Comparison of ENCODE assay signal across 22 mouse cellular contexts in the genomic region with DNA sequence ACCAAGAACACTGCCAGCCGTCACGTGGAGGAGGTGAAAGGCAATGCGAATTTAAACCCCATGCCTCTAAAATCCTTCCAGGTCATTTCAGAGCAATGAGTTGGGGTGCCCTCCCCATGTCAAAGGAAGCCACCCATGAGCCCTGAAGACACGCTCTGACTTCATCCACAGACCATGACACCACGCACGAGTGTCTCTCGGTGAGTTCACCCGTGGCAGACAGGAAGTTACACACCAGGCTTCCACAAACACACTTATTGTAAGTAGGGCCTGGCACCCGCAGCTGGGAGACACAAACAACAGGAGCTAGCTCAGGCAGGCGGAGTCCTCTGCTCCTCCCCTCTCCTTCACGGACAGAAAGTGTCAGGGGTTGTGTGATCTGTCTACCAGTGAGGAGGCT.
DNase-seq lines count a peak whose midpoint lies in the region; ATAC-seq lines count a peak whose summit lies in the region.
"Had no signal": no experiment of that assay in that cellular context is flagged by ENCODE, and none has a peak within 500 bp of the region (broad histone marks: within the 10 kb centered on the region; RNA-seq: fewer than 3 reads in every experiment).

No protein-coding gene starts in this region.

- H3K9me3 ChIP-seq in heart, embryonic 11.5 days (replicated peaks; ENCODE audit: control insufficient read depth, low read length): peaks cover 3% of the 10 kb centered on the region; the same call in 1 of the 2 replicates
- no peaks in the 10 kb centered on the region; the same call in 1 of the 2 replicates for H3K9me3 ChIP-seq in hindbrain, embryonic 10.5 days
- H3K9me3 ChIP-seq in hindbrain, embryonic 11.5 days (ENCODE audit: control insufficient read depth, low read length): peaks cover 4% of the 10 kb centered on the region; the same call in 1 of the 2 replicates
- H3K9me3 ChIP-seq: hindbrain, embryonic 15.5 days had no signal

- no peaks in the 10 kb centered on the region for H3K36me3 ChIP-seq in heart, embryonic 11.5 days (ENCODE audit: control insufficient read depth, insufficient read depth, low read length)
- no peaks in the 10 kb centered on the region for H3K36me3 ChIP-seq in hindbrain, embryonic 10.5 days
- H3K36me3 ChIP-seq in hindbrain, embryonic 11.5 days (ENCODE audit: control insufficient read depth, insufficient read depth, low read length): no peaks in the 10 kb centered on the region
- no peaks in the 10 kb centered on the region for H3K36me3 ChIP-seq in splenic B cell, adult 2 months (ENCODE audit: control insufficient read depth, insufficient read depth, low read length, poor library complexity, severe bottlenecking)
- H3K36me3 ChIP-seq: hindbrain, embryonic 15.5 days had no signal

- DNase-seq in heart, postnatal 36 days: no peak
- DNase-seq in hindbrain, embryonic 10.5 days (ENCODE audit: low spot score): no peak
- no peak for DNase-seq in hindbrain, embryonic 11.5 days (ENCODE audit: low spot score)
- DNase-seq in spleen, adult 18-20 months: peak; percentile 15 to 25
- DNase-seq in spleen, postnatal 10 days (ENCODE audit: low spot score in 2 of 2): no peak
- DNase-seq in splenic B cell, adult 2 months (ENCODE audit: low read depth, low spot score): peak; percentile 80
- DNase-seq: adrenal gland, postnatal 25 days; cerebellum, adult 8-10 months; cerebellum, postnatal 36 days; embryo, embryonic 11 days; gastrocnemius, postnatal 14 days; heart, adult 11 months; kidney, adult 9 months; kidney, postnatal 14 days; lung, postnatal 4 days; retina, postnatal 1 day; right cerebral cortex, postnatal 25 days; thymus, postnatal 14 days had no signal

- ATAC-seq in heart, embryonic 11.5 days (replicated peaks; ENCODE audit: insufficient number of reproducible peaks, low FRiP score, low TSS enrichment): no peak
- ATAC-seq in hindbrain, embryonic 11.5 days (ENCODE audit: low FRiP score): no peak
- ATAC-seq: forebrain, embryonic 16.5 days; intestine, embryonic 16.5 days had no signal

- peaks cover 18% of the 10 kb centered on the region for H3K4me1 ChIP-seq in heart, embryonic 11.5 days (ENCODE audit: control insufficient read depth, insufficient read depth, low read length)
- peaks cover 57% of the 10 kb centered on the region for H3K4me1 ChIP-seq in hindbrain, embryonic 10.5 days (replicated peaks)
- H3K4me1 ChIP-seq in hindbrain, embryonic 11.5 days (replicated peaks; ENCODE audit: control insufficient read depth, insufficient read depth, low read length): peaks cover 3% of the 10 kb centered on the region

- no peaks in the 10 kb centered on the region for H3K27me3 ChIP-seq in heart, embryonic 11.5 days (ENCODE audit: control insufficient read depth, insufficient read depth, low read length)
- H3K27me3 ChIP-seq in hindbrain, embryonic 10.5 days (ENCODE audit: insufficient read depth, poor library complexity, severe bottlenecking): peaks cover 19% of the 10 kb centered on the region; the same call in 1 of the 2 replicates
- peaks cover 2% of the 10 kb centered on the region; the same call in 1 of the 2 replicates for H3K27me3 ChIP-seq in hindbrain, embryonic 11.5 days (ENCODE audit: control insufficient read depth, insufficient read depth, low read length)
- no peaks in the 10 kb centered on the region for H3K27me3 ChIP-seq in splenic B cell, adult 2 months (ENCODE audit: control insufficient read depth, insufficient read depth, low read length, poor library complexity, severe bottlenecking)

- WGBS in heart, embryonic 11.5 days (ENCODE audit: insufficient replicate concordance): 73% methylated on average over 11 of the region's 11 CpGs
- whole genome bisulfite sequencing in hindbrain, embryonic 10.5 days: 84% methylated on average over 11 of the region's 11 CpGs
- 79% methylated on average over 11 of the region's 11 CpGs for WGBS in hindbrain, embryonic 11.5 days

- no peak overlapping the region for H3K4me2 ChIP-seq in heart, embryonic 11.5 days
- no peak overlapping the region for H3K4me2 ChIP-seq in hindbrain, embryonic 11.5 days (replicated peaks; ENCODE audit: low read depth, low read length)
- H3K4me2 ChIP-seq: hindbrain, embryonic 15.5 days had no signal

- H3K4me3 ChIP-seq in heart, embryonic 11.5 days (ENCODE audit: low read depth, low read length): no peak overlapping the region
- no peak overlapping the region for H3K4me3 ChIP-seq in hindbrain, embryonic 10.5 days
- H3K4me3 ChIP-seq in hindbrain, embryonic 11.5 days (ENCODE audit: low read depth, low read length): no peak overlapping the region
- H3K4me3 ChIP-seq: hindbrain, embryonic 15.5 days had no signal

- H3K27ac ChIP-seq in heart, embryonic 11.5 days (ENCODE audit: low read depth, low read length): 0 out of 2 replicates have a peak overlapping the region, but pooled peaks have one; percentile 18
- peak overlapping the region; percentile 13; the same call in 1 of the 2 replicates for H3K27ac ChIP-seq in hindbrain, embryonic 10.5 days
- no peak overlapping the region for H3K27ac ChIP-seq in hindbrain, embryonic 11.5 days (ENCODE audit: low read depth, low read length)

- no peak overlapping the region for H3K9ac ChIP-seq in heart, embryonic 11.5 days (ENCODE audit: low read depth, low read length)
- H3K9ac ChIP-seq in hindbrain, embryonic 11.5 days (ENCODE audit: low read depth, low read length): no peak overlapping the region
- H3K9ac ChIP-seq: hindbrain, embryonic 15.5 days had no signal

- intact Hi-C loops in heart, postnatal 36 days (cut with DNase I): no loop called here

Comparison
In these comparisons a context has a peak if more than half of its experiments do, and no peak if none do; other contexts are left out.
1. DNase-seq: peak in spleen, adult 18-20 months (2 of 2) and splenic B cell, adult 2 months (single experiment); none in heart, postnatal 36 days (0 of 2), hindbrain, embryonic 10.5 days (single experiment), hindbrain, embryonic 11.5 days (single experiment) and spleen, postnatal 10 days (0 of 2).